Mouse (Mus musculus) B cell, adult 2 months (primary cell): ENCODE measurements at regions not wholly inside any gene's neighbourhood (a gene's known extent, or its start where the extent isn't known, plus 50 kb on each side); places are given as distances from the start of the nearest gene placed in this dataset.
A peak's percentile ranks its signal among the peaks of the same experiment; 100 is the strongest.

Source experiments
- DNase-seq, 2 experiments: peaks; one replicate each; pipeline ENCODE4 v3.0.0; 2022

- no peak for DNase-seq
Measured at GRCm38 (mm10) chr19:36178828-36179251, 58.9 kb upstream of the Ankrd1 start.

DNA sequence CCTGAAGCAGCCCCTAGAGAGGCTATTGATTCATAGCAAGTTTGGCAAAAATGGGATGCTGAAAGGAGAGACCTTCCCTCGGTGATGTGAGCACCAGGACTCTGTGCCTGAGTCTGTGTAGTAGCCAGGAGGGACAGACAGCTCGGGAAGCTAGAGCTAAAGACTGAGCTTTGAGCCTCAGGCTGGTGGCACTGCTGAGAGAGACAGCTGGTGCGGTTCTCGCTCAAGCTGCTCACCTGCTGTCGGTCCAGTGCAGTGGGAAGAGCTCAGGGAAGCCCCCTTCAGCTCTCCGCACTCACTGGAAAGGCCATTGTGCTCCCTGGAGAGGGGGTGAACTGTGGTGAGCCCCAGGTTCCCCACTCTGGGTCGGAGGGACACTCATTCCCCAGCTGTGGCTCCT lies 60.4 kb upstream of the Ankrd1 start:
- DNase-seq: no peak

DNA sequence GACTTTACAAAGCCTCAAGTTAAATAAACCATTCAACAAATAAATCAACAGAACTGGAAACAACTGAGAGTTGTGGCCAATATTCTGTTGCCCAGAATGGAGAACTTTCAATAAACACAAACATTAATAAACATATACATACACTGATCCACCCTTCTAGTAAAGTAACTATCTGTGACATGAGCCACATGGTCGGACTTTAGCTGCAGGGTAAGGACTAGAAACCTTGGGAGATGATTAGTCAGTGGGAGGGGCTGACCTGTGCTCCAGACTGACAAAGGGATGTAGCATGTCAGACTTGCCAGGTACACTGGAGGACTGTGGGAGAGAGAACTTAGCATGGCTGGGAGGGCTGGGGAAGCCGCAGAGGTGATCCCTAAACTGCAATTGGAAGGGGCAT lies 61.6 kb upstream of the Ankrd1 start:
- DNase-seq: no peak

DNA sequence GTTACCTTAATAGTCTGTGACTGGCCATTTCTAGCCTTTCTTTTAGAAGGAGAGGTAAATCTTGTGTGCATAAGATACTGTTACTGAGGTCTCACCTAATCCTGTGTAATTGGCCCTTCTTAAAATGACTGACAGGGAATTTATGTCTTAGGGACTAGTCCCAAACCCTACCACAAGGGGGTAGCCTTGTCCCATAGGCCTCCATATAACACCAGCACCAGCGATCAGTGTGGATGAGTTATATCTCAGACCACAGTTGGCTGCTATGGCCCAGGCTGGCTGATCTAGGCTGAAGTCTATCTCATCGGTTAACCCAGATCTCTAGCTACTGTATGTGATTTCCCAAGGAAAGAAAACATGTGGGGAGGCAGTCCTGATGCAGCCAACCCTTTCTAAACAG lies 63.2 kb upstream of the Ankrd1 start:
- peak; percentile 79 to 84 for DNase-seq

DNA sequence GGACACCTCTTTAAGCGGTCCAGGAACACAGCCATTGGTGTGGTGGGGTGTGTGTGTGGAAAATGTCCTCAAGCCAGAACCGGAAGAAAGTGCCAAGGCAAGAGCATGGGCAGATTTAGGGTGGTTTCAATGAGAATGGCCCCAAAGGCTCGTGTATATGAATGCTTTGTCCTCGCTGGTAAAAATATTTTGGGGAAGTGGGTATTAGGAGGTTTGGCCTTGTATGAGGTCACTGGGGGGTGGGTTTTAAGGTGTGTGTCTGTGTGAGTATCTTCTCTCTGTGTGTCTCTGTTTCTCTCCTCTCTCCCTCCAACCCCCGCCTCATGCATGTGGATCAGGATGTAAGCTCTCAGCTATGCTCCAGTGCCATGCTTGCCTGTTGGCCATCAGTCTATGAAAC lies 69.8 kb upstream of the Ankrd1 start:
- DNase-seq: no peak

DNA sequence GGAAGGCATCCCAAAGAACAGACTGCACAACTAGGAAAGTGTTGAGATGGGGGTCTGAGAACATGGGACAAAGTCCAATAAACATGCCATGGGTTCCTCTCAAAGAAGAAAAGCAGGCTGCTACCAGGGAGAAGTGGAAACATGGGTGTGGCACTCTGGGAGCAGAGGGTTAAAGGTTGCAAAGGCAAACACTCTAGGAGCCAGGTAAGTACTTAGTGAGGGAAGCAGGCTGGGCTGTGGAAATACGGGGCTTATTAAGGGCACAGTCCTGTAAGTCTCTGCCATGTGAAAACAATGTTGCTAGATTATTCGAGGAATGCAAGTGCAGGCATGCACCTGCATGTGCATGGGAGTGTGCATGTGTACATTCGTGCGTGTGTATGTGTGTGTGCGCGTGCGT lies 71.7 kb upstream of the Ankrd1 start:
- no peak for DNase-seq

DNA sequence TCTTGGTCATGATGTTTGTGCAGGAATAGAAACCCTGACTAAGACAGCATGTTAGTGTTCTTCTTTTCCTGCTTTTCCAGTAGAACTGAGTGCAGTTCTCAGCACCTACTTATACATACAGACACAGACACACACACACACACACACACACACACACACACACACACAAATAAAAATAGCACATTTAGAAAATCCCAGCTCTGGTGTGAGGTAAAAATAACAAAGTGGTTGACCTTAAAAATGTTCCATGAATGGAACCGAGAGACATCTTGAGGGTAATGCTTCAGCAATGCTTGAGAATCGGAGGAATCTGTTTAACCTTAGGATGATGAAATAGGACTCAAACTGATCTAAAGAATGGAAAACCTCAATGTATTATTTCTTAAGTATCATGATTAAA lies 84.4 kb upstream of the Ankrd1 start:
- no peak for DNase-seq

GRCm38 (mm10) chr19:36204965-36205718 lies 85.2 kb upstream of the Ankrd1 start:
- DNase-seq: no peak

GRCm38 (mm10) chr19:36207735-36208288 lies 87.9 kb upstream of the Ankrd1 start:
- DNase-seq: no peak

- no peak for DNase-seq
Measured at GRCm38 (mm10) chr19:36208419-36208818, 88.5 kb upstream of the Ankrd1 start.

GRCm38 (mm10) chr19:36213461-36213860 lies 93.6 kb upstream of the Ankrd1 start:
- DNase-seq: no peak

DNA sequence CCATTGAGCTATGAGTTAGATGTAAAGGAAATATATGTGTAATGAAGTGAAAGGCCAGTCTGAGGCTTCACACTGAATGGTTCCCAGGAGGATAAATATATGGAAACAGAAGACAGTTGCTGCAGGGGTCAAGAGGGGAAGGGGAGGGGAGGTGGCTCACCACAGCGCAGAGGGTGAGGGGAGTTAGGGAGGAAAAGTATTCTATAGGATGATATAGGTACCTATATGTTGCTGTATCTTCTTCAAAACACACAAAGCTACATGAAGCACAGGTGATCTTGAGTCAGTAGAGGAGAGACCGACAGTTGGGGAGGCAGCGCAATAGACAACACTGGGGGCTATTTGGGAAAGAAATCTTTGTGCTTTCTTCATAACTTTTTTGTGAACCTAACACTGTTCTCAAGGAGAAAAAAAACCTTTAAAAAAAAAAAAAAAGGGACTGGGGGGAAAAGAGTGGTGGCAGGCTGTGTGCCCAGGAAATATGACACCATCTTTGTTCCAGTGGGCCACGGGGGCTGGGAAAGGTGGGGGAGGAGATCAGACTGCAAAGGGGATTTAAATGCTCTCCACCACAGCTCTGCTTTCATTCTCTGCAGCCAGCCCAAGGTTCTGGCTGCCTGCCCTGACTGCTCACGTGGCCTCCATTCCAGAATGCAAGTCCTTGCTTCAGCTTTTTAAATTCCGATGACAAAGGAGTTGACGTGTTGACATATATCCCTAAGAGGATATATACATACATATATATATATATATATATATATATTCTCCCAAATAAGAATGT lies 94.5 kb upstream of the Ankrd1 start:
- no peak for DNase-seq

DNA sequence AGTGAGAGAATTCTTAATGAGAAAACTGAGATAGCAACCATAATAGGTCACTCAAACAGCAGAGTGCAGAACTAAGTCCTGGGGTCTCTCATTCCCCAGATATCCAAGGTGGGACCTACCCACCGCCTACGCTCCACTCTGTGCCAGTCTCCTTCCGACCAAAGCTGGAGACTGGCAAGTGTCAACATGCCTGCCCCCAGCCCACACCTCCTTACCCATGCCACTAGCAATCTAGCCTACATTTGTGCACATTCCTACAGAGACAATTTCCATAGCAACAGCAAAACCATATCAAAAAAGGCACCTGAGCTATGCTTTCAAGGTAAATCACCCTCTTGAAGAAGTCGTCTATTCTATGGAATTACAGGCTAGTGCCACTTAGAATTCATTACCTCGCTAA lies 97.3 kb upstream of the Ankrd1 start:
- DNase-seq: no peak

DNA sequence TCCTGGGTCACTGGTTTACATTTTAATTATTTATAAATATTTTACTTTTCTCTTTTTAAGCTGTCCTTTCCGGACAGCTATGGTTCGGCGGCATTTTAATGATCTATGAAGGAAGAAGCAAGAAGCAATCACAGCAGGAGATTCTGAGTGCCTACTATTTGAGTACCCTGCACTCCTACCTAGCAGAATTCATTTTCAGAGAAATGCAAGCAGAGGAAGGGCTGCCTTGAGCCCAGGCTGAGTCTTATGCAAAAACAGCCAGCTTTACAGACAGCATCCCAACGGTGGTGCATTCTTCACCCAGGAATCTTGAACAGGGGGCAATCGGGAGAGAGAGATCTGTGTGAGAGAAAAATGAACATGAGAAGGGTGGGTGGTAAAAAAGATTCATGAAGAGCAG lies 97.7 kb upstream of the Ankrd1 start:
- DNase-seq: no peak

DNA sequence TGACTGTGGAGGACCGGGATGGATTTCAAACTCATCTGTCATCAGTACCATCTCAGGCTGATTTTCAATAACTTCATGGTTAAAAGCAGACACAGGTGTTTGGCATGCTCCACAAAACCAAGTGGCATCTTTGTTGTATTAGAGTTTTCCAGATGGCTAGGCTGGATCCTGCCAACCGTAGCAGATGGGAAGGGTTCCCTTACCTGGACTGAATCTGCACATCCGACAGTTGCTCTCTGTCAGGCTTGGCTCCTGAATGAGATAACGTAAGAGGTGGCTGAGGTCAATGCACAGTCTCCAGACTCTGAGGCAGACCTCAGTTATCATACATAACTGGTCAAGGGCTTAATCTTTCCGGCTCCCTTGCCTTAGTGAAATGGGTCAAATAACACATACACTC lies 99.0 kb upstream of the Ankrd1 start:
- no peak for DNase-seq

- DNase-seq: no peak
Measured at GRCm38 (mm10) chr19:36221104-36221503, 101.2 kb upstream of the Ankrd1 start.

GRCm38 (mm10) chr19:36221596-36221995 lies 101.7 kb upstream of the Ankrd1 start:
- no peak for DNase-seq

DNA sequence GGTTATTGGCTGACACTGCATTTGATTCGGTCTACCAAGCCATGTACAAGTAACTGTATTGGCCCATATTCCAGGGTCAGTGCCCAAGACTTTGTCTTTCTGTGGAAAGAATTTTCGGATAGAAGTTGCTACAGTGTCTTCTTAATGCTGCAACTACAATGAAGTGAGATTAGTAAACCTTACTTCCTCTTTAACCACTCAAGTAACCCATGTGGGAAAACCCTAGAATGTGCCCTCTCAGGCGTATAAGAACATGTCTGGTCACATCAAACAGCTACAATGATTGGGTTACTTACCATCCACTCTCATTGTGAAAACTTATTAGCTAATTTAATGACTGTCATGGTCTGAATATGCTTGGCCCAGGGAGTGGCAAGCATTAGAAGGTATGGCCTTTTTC lies 102.3 kb upstream of the Ankrd1 start:
- DNase-seq: peak; percentile 36 to 47

DNA sequence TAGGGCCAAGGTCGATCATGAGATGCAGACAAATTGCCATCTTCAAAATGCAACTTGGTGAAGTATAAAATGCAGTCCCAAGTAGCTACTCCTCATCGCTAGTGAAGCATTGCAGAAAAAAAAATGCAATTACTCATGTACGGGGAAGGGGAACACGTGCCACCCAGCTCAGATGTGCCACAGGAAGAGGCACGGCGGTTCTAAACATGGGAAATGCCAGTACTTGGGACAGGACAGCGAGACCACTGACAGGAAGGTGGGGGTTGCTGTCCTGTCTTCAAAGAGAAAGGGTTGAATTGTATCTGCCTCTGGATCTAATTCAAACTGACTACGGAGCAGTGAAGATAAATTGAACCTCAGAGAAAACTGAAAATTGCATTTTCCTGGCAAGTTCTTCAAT lies 104.6 kb upstream of the Ankrd1 start:
- DNase-seq: peak in 1 of 2 experiments; percentile 24

DNA sequence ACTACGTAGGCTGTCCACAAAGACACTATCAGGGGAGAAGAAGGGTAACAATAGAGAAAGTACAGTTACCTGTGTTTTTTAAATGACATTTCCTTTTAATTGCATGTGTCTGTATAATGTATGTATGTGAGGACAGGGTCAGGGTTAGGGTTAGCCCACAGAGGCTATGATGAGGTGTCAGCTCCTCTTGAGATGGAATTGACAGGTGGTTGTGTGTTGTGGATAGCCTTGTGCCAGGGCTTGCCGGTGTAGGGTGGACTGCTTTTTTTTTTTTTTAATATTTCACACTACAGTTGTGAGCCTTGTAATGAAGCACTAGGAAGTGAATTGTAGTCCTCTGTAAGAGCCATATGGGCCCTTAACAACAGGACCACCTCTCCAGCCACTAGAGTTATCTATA lies 105.7 kb upstream of the Ankrd1 start:
- DNase-seq: no peak

GRCm38 (mm10) chr19:36227418-36228160 lies 107.7 kb upstream of the Ankrd1 start:
- DNase-seq: no peak

GRCm38 (mm10) chr19:36229315-36229714 lies 109.4 kb upstream of the Ankrd1 start:
- no peak for DNase-seq

GRCm38 (mm10) chr19:36229941-36230340 lies 110.0 kb upstream of the Ankrd1 start:
- DNase-seq: no peak
